Mouse (Mus musculus): ENCODE data around the gene Nkx2-5.

GRCm38 (mm10) chr17:26839718-26840438 lies 4.9 kb downstream of the Nkx2-5 start:
- TF ChIP-seq POLR2A (IDR thresholded peaks at IDR 0.05; ENCODE audit: low read depth, low read length) (no peak), CTCF (IDR thresholded peaks at IDR 0.05; ENCODE audit: extremely low read depth, insufficient read length, insufficient replicate concordance, low read depth, low read length) (no peak)
